Mouse (Mus musculus): ENCODE data around the gene Atad5. TPM values are rescaled to one million over a fixed set of nuclear protein-coding genes. Genes with fewer than 3 reads are reported as not detected.

Atad5 gene
- polyA plus RNA-seq, 1 experiment from 2014 or later, result 9.2 TPM

DNA sequence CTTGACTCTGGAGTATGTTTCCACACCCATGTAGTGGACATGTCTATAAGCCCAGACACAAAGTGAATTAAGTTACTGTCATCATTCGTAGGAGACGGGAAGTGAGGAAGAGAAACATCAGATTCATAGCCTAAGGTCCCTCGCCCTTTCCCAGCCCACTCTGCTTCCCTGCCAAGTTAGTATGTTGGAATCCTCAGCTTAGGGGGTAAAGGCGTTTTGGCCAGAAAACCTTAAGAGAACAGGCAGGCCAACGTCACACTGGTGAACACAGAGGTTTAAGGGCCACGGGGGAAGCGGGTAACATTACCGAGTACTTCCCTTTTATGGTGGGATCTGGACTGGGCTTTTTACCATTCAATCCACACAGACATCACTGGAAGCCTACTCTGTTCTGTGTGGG, 66.3 kb downstream of the Atad5 start:
- ATAC-seq (replicated peaks), result no peak
- no peaks in the 10 kb centered on the region for H3K9me3 ChIP-seq
- H3K4me1 ChIP-seq, result peaks cover 9% of the 10 kb centered on the region
- no peak overlapping the region for H3K4me3 ChIP-seq
- H3K27me3 ChIP-seq, result peaks cover 36% of the 10 kb centered on the region
- 87% methylated on average over 8 of the region's 8 CpGs for WGBS
- no peaks in the 10 kb centered on the region for H3K36me3 ChIP-seq
- H3K4me2 ChIP-seq (replicated peaks), result no peak overlapping the region
- H3K9ac ChIP-seq (replicated peaks), result no peak overlapping the region
- H3K27ac ChIP-seq (replicated peaks), result no peak overlapping the region

DNA sequence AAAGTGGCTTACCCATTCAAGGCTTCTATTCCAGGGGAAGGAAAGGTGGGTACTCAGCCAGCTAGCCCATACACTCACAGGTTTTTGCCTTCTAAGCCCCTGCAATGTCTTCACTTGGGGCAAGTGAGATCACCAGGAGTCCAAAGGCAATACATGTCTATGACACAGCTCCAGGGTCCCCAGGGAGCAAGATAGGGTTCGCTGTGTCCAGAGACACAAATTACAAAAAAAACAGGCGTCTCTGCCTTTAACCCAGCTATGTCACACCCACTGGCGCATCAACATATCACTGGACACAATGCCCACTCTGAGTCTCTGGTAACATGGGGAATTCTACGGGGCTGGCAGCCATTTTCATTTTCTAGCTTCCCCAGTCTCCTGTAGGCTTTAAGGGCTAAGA, 66.8 kb downstream of the Atad5 start:
- WGBS, result 87% methylated on average over 4 of the region's 4 CpGs
- no peaks in the 10 kb centered on the region for H3K36me3 ChIP-seq
- peaks cover 36% of the 10 kb centered on the region for H3K27me3 ChIP-seq
- no peaks in the 10 kb centered on the region for H3K9me3 ChIP-seq
- no peak for ATAC-seq (replicated peaks)
- no peak overlapping the region for H3K4me2 ChIP-seq (replicated peaks)
- no peak overlapping the region for H3K9ac ChIP-seq (replicated peaks)
- H3K4me1 ChIP-seq, result peaks cover 9% of the 10 kb centered on the region
- H3K4me3 ChIP-seq, result no peak overlapping the region
- no peak overlapping the region for H3K27ac ChIP-seq (replicated peaks)

DNA sequence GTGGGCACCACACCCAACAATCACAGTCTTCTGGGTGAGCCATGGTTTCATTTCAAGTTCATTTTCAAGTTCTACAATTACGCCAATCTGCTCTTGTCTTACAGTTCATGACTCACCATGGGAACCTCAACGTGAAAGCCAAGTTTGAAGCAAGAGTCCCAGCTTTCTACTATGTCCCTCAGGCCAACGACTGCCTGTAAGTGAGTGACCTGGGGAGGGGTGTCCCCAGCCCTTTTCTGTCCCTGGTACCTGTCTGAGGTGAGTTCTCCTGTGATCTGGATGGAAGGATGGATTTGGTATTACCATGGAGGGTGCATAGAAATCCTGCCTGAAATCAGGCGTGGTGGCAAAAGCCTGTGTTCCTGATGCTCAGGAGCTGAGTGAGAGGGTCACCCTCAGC, 67.6 kb downstream of the Atad5 start:
- Histone ChIP-seq H3K9me3 (no peaks in the 10 kb centered on the region), H3K9ac (replicated peaks) (no peak overlapping the region), H3K4me1 (peaks cover 9% of the 10 kb centered on the region), H3K4me2 (replicated peaks) (no peak overlapping the region), H3K36me3 (no peaks in the 10 kb centered on the region), H3K27ac (replicated peaks) (no peak overlapping the region), H3K4me3 (no peak overlapping the region), H3K27me3 (peaks cover 36% of the 10 kb centered on the region)
- ATAC-seq (replicated peaks), result no peak
- 85% methylated on average over 4 of the region's 4 CpGs for WGBS

DNA sequence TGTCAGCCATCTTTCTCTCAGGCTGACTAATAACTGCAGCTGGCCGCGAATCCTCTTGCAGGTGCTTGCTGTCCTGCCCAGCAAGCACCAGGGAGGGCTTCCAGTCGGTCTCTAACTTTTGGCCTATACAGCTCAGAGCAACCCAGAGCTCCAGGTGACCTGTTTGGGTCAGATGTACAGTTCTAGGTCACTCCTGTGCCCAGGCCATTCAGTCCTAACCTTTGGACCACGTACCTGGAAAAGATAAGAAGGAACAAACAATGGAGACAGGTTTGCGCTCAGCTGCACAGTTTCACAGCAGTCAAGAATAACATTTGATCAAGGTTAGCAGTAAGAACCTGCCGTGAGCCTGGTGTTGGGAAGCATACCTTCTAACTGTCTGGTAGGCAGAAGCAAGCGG, 69.8 kb downstream of the Atad5 start:
- peaks cover 21% of the 10 kb centered on the region for H3K27me3 ChIP-seq
- no peaks in the 10 kb centered on the region for H3K36me3 ChIP-seq
- H3K4me1 ChIP-seq, result peaks cover 5% of the 10 kb centered on the region
- H3K4me3 ChIP-seq, result no peak overlapping the region
- no peak overlapping the region for H3K9ac ChIP-seq (replicated peaks)
- H3K9me3 ChIP-seq, result no peaks in the 10 kb centered on the region
- WGBS, result 83% methylated on average over 7 of the region's 7 CpGs
- no peak for ATAC-seq (replicated peaks)
- H3K4me2 ChIP-seq (replicated peaks), result no peak overlapping the region
- no peak overlapping the region for H3K27ac ChIP-seq (replicated peaks)

DNA sequence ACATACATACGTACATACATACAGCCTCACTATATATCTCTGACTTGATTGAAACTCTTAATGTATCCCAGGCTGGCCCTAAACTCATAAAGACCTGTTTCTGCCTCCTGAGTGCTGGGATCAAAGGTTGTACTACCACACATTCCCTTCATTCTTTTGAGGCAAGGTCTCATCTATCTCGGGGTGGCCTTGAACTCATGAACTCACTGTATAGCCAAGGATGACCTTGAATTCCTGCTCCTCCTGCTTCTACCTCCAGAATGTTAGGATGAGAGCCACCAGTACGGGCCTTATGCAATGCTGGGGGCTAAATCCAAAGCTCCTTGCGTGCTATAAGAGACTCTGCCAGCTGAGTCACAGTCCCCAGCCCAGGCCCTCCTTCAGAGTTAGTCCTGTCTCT, 71.8 kb downstream of the Atad5 start:
- H3K36me3 ChIP-seq, result no peaks in the 10 kb centered on the region
- H3K4me3 ChIP-seq, result no peak overlapping the region
- no peaks in the 10 kb centered on the region for H3K4me1 ChIP-seq
- H3K27me3 ChIP-seq, result peaks cover 3% of the 10 kb centered on the region
- no peak overlapping the region for H3K27ac ChIP-seq (replicated peaks)
- no peak for ATAC-seq (replicated peaks)
- no peak overlapping the region for H3K9ac ChIP-seq (replicated peaks)
- no peaks in the 10 kb centered on the region for H3K9me3 ChIP-seq
- H3K4me2 ChIP-seq (replicated peaks), result no peak overlapping the region
- WGBS, result 85% methylated on average over 4 of the region's 4 CpGs

DNA sequence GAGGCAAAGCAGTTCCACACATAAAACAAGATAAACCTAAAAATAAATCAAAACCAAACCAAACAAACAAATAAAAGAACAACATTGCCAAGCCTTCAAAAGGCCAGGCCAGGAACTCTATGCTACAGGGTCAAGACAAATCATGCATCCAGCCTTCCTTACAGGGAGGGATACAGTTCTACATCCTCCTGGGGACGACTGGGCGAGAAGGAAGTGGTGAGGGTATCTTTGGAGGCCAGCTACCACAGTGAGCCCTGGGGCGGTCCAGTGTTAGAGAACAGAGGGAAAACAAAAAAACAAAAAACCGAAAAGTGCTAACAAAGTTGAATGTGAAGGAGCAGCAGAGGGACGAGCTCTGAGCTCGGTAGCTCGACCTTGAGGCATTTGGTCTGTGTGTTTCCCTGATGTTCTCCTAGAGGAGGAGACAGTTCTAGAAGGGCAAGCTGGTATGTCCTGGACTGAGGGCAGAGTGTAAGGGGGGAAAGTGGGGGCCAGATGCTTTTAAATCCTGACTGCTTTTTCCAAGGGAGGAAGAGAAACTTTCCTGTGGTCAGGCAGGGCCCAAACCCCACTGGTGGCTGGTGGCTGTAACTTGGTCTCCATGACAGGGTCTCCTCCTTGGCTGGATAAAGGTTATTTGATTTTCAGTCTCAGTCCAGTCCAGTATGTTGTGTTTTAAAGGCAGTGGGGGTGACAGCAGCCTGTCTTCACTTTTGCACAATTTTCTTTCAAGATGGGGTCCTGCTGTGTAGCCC, 74.3 kb downstream of the Atad5 start:
- Histone ChIP-seq H3K4me2 (replicated peaks) (no peak overlapping the region), H3K4me1 (no peaks in the 10 kb centered on the region), H3K36me3 (no peaks in the 10 kb centered on the region), H3K4me3 (no peak overlapping the region), H3K27me3 (no peaks in the 10 kb centered on the region), H3K9ac (replicated peaks) (no peak overlapping the region), H3K27ac (replicated peaks) (no peak overlapping the region), H3K9me3 (no peaks in the 10 kb centered on the region)
- no peak for ATAC-seq (replicated peaks)
- 73% methylated on average over 7 of the region's 7 CpGs for WGBS

DNA sequence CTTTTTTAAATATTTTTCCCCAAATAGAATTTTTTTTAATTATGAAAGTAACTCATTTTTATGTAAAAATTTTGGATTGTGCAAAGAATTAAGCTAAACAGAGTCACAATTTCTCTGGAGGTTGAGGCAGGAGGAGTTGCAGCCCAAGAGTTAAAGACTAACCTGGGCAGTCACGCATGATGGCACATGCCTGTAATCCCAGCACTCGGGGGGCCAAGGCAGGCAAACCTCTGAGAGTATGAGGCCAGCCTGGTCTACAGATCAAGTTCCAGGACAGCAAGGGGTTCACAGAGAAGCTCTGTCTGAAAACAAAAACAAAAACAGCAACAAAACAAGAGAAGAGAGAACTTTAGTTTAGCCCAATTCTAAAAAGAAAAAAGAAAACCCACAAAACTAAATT, 75.0 kb downstream of the Atad5 start:
- no peak for ATAC-seq (replicated peaks)
- Histone ChIP-seq H3K27ac (replicated peaks) (no peak overlapping the region), H3K4me3 (no peak overlapping the region), H3K4me1 (no peaks in the 10 kb centered on the region), H3K9me3 (no peaks in the 10 kb centered on the region), H3K27me3 (no peaks in the 10 kb centered on the region), H3K9ac (replicated peaks) (no peak overlapping the region), H3K36me3 (no peaks in the 10 kb centered on the region), H3K4me2 (replicated peaks) (no peak overlapping the region)
- WGBS, result 42% methylated on average over 2 of the region's 2 CpGs

DNA sequence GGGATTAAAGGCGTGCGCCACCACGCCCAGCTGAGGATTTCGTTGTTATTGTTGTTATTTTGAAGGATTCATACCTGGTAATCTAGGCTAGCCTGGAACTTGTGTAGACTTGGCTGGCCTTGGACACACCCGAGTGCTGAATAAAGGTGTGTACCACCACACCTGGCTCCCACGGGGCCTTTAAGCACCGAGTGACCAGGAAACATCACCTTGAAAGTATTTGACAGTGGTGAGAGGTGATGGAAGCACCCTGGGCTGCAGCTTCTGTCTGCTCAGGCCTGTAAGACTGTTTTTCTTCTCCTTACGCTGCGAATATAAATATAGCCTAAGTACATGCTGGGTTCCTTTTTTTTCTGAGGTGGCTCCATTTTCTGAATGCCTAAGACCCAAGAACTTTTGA, 78.9 kb downstream of the Atad5 start:
- H3K4me3 ChIP-seq, result no peak overlapping the region
- WGBS, result 91% methylated on average over 9 of the region's 9 CpGs
- no peaks in the 10 kb centered on the region for H3K4me1 ChIP-seq
- H3K9me3 ChIP-seq, result no peaks in the 10 kb centered on the region
- no peak overlapping the region for H3K4me2 ChIP-seq (replicated peaks)
- no peaks in the 10 kb centered on the region for H3K27me3 ChIP-seq
- no peak overlapping the region for H3K9ac ChIP-seq (replicated peaks)
- no peak for ATAC-seq (replicated peaks)
- no peak overlapping the region for H3K27ac ChIP-seq (replicated peaks)
- H3K36me3 ChIP-seq, result no peaks in the 10 kb centered on the region

DNA sequence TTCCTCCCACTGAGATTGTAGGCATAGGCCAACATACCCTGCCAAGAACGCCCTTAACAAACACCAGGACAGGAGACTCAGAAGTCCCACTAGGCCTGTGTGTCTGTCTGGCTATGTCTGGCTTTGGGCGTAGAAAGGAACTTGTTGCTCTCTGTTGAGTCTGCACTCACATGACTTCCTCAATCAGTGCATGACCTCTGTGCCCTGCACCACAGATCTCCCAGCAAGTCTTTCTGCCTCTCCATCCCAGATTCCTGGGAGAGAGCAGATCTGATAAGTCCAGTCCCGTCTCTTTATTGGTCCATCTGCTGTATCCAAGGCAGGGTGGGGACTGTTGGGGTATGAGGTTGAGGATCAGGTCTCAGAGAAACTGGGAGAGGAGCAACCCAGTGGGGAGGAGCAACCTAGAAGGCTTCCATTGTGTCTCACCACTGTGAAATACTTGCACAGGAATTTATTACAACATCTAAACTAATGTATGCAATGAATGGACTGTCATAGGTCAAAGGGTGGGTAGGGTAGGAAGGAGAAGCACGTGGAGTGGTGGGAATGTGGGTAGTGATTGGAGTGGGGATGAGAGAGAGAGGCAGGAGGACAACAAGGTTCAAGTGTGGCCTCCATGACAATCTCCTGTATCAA, 79.5 kb downstream of the Atad5 start:
- Histone ChIP-seq H3K9me3 (no peaks in the 10 kb centered on the region), H3K36me3 (no peaks in the 10 kb centered on the region), H3K4me3 (no peak overlapping the region), H3K9ac (replicated peaks) (no peak overlapping the region), H3K27me3 (no peaks in the 10 kb centered on the region), H3K4me1 (no peaks in the 10 kb centered on the region), H3K27ac (replicated peaks) (no peak overlapping the region), H3K4me2 (replicated peaks) (no peak overlapping the region)
- WGBS, result 87% methylated on average over 4 of the region's 4 CpGs
- ATAC-seq (replicated peaks), result no peak

DNA sequence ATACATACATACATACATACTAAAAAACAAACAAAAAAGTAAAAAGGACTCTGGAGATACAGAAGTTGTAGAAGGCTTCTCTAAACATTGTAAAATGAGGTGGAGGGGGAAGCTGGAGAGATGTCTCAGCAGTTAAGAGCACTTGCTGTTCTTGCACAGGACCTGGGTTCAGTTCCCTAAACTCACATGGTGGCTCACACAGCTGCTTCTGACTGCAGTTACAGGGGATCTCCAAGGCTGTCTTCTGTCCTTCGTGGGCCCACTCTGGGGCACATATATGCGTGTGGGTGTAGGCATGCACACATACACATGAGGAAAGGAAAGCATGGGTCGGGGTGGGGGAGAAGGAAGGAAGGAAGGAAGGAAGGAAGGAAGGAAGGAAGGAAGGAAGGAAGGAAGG, 80.4 kb downstream of the Atad5 start:
- Histone ChIP-seq H3K9ac (replicated peaks) (no peak overlapping the region), H3K4me3 (no peak overlapping the region)
- WGBS, result 89% methylated on average over 3 of the region's 3 CpGs

DNA sequence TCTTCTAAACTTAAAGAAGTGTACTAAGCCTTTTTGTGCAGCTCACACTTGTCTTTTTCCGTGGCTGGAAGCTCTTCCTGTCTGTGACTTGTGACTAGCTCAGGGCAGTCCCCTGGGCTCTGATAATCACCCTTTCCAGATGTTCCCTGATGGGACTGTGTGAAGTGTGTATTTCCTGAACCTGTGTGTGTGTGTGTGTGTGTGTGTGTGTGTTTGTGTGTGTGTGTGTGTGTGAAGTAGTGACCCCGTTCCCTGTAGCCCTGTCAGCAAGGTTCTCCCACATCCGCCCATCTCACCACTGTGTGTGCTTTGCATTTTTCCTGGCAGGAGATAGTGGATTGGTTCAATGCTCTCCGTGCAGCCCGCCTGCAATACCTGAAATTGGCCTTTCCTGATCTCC, 81.2 kb downstream of the Atad5 start:
- no peak overlapping the region for H3K9ac ChIP-seq (replicated peaks)
- 72% methylated on average over 5 of the region's 5 CpGs for WGBS
- H3K9me3 ChIP-seq, result no peaks in the 10 kb centered on the region
- H3K27me3 ChIP-seq, result no peaks in the 10 kb centered on the region
- H3K4me2 ChIP-seq (replicated peaks), result no peak overlapping the region
- no peak for ATAC-seq (replicated peaks)
- H3K4me3 ChIP-seq, result no peak overlapping the region
- H3K36me3 ChIP-seq, result no peaks in the 10 kb centered on the region
- no peaks in the 10 kb centered on the region for H3K4me1 ChIP-seq
- H3K27ac ChIP-seq (replicated peaks), result no peak overlapping the region

More for the DNA sequence above, 80.4 kb downstream of the Atad5 start:
- no peak overlapping the region for H3K27ac ChIP-seq (replicated peaks)
- H3K4me1 ChIP-seq, result no peaks in the 10 kb centered on the region
- H3K27me3 ChIP-seq, result no peaks in the 10 kb centered on the region
- no peak overlapping the region for H3K4me2 ChIP-seq (replicated peaks)
- no peak for ATAC-seq (replicated peaks)
- no peaks in the 10 kb centered on the region for H3K9me3 ChIP-seq
- H3K36me3 ChIP-seq, result no peaks in the 10 kb centered on the region

DNA sequence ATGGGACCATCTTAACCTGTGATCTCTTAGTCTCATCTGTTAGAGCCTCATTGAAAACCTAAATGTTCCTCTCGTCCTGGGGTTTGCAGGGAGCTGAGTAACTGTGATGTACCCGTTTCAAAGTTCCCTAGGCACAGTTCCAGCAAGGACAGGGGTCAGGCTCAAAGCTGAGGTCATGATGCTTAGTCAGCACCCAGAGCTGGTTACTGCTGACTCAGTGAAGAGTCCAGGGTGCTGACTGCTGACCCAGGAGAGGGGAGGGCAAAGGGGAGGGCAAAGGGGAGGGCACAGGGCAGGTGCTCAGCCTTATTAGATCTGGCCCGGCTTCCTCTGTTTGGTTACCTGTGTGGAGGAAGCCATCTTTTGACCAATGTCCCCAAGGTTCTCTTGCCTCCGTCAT, 82.7 kb downstream of the Atad5 start:
- Histone ChIP-seq H3K27me3 (no peaks in the 10 kb centered on the region), H3K4me2 (replicated peaks) (no peak overlapping the region), H3K4me1 (no peaks in the 10 kb centered on the region), H3K4me3 (no peak overlapping the region), H3K9me3 (no peaks in the 10 kb centered on the region), H3K27ac (replicated peaks) (no peak overlapping the region), H3K36me3 (no peaks in the 10 kb centered on the region), H3K9ac (replicated peaks) (no peak overlapping the region)
- 69% methylated on average over 4 of the region's 4 CpGs for whole genome bisulfite sequencing
- no peak for ATAC-seq (replicated peaks)

All from forebrain, embryonic 15.5 days (tissue).